Mouse (Mus musculus) left cerebral cortex, adult 8-10 months (tissue): ENCODE measurements at regions not wholly inside any gene's neighbourhood (a gene's known extent, or its start where the extent isn't known, plus 50 kb on each side); places are given as distances from the start of the nearest gene placed in this dataset.

Experiments used
- DNase-seq, 2 experiments: peaks; one replicate each; pipeline ENCODE4 v3.0.0; 2022; ENCODE audit warnings: low spot score in 2 of 2

DNA sequence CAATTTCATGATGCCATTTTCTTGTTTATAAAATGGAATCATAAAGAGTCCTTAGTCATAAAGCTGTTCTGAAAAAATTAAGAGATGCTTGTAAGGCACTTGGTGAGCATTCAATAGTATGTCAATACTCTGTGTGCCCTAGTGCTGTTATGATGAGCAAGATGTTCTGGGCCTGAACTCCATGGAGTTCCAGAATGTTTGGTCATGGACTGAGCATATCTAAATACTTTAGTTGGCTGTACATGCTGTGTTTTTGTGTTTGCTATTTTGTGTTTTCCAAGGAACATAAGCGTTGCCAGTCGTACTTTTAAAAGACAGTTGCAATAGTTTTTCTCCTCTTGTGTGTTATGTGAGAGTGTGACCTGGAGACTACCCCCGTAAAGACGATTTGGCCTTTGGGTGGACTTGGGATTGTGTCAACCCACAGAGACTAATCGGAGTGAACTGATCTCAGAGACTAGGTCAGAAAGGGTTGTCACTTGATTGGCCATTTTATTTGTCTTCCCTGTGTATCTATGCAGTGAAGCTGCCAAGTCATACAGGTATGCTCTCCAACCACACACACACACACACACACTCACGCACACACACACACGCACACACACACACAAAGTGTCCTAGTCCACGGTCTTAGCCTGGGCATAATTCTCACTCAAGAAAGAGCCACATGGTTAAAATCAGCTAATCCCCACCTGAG lies 152.6 kb upstream of the Krr1 start:
- no peak for DNase-seq

DNA sequence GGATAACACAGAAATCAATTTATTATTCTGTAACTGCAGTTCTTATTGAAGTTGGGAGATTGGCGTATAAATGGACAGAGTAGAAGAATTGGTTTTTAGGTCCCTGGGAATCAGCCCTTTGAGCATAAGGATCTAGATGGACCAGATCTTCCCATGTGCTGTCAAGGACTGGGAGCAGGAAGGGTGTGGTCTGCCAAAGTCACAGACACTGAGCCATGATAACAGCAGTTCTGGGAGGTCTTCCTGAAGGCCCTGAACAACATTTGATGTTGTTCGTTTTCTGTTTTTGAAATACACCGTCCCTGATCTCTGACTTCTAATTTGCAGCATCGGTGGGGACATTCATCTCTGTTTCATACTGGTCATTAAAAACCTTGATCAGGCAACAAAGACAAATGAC lies 147.6 kb upstream of the Krr1 start:
- DNase-seq, result no peak

DNA sequence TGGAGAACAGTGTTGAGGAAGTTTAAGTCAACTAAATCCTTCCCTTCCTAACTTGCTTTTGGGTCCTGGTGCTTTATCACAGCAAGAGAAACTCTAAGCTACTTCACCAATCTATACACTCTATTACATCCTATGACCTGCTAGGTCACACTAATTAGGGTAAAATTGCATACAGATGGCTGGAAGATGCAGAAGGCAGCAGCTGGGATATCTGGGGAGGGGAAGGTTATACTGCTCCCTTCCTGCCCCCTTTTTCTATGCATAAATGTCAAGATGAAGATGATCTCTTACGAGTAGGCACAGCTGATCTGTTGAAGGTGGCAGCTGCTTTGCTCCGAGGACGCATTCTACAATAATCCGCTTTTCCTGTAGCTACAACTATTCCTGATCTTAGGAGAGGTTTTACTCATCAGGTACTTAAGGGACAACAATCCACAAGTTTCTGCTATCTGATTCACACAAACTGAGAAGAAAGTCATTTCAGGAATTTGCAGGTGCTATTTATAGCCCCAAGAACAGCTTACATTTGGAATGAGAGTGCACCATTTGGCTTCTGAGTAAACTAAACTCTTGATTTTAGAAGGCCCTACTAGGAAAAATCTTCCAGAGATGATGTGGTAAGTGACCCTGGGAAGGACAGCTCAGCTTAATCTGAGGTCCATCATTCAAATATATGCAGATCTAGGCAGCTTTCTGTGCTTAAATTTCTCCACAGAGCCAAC lies 146.3 kb upstream of the Krr1 start:
- DNase-seq, result no peak

DNA sequence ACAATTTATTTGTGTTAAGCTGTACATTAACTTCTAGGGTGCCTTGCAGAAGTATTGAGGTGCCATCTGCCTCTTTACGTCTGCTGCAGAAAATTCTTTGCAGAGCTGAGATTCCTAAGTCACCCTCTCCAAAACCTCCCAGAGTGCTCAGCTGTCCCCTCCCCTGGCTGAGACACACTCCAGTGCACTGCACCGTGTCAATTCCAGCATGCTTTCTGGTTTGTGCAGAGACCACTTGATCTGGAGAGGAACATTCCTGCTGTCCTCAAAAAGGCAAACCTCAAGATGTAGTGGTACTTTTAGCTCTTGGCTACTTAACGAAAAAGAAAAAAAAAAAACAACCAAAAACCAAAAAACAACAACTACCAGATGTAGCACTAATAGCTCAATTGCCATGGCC lies 145.2 kb upstream of the Krr1 start:
- no peak for DNase-seq

DNA sequence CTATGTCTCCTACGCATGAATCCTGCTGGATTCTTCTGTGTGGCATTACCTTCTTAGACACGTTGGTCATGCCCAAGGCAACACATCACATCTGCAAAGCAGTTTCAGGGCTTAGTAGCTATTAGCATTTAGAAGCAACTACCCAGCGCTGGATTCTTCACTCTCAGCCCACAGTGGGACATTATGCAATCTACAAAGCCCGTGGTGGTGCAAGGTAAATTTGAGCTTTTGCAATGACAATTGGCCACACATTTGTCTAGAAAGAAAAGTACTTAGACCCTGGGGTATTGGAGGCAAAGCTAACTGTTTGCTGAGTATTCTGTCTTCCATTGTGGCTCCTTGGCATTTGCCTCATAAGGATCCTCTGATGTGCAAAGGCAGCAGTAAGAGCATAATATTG lies 144.5 kb upstream of the Krr1 start:
- no peak for DNase-seq

DNA sequence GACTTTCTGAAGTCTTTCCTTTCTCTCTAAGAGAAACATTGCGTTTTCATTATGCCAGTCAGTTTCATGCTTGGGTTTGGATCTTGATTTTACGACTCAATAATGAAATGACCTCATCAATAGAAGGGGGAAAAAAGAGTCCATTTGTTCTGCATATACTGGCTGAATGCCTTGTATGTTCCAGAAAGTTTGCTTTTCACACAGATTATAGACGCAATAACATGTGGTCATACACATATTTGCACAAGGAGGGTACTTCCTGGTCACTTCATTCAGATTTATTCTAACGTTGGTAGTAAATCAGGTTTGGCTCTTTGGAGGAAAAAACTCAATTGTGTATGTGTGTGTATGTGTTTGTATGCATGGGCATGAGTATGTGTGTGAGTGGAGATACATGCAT lies 143.9 kb upstream of the Krr1 start:
- no peak for DNase-seq

DNA sequence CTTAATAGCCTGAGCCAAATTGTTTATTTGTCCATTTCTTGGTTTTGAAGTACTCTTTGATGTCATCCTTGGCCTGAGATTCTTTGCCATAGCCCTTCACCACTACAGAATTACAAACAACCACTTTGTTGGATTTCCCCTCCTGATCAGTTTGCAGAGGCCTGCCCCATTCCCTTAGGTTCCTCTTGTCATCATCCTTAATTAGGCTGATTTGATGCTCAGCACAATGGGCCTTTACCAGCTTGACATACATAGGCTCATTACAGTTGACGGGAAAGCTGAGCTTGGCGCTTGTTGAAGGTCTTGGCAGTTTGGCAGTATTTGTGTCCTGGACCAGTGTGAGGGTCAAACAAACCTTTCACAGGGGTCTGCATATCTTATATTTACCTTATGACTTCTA lies 143.2 kb upstream of the Krr1 start:
- no peak for DNase-seq

DNA sequence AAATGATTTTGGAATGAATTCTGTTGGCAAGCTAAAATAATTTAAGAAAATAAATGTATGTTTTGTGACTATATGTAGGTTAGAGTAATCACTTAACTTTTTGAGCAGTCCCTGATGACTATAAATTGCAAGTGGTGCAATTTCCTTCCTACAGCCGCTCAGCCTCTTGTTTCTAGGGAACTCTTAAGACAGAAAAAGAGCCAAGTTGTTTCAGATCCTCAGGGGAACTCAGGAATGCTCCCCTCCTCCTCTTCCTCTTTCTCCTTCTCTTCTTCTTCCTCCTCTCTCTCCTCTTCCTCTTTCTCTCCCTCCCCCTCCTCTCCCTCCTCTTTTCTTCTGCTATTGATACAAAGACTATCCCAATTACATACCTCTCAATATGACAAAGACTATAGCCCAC lies 141.4 kb upstream of the Krr1 start:
- no peak for DNase-seq

DNA sequence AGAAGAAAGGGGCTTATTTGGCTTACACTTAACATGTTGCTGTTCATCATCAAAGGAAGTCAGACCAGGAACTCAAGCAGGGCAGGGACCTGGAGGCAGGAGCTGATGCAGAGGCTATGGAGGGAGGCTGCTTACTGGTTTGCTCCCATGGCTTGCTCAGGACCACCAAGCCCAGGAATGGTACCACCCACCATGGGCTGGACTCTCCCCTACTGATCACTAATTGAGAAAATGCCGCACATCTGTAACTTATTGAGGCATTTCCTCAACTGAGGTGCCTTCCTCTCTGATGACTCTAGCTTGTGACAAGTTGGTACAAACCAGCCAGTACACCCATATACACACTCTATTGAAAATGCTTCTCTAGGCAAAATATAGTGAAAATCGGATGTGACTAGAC lies 138.9 kb upstream of the Krr1 start:
- no peak for DNase-seq

DNA sequence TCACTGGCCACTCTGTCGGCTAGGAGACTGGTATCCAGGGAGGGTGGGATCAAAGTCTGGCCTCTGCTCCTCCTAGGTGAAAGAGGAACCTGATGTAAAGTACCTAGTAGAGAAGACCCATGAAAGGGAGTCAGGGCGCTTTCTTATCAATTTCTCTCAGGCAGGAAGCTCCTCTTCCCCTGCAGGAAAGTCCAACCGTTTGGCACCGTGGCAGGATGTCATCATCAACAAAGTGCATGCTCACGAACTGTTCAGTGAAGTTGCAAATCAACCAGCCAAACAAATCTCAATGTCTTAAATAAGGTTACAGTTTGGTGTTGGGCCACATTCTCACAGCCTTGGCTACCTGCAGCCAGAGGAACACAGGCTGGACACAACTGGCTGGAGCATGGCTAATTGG lies 138.2 kb upstream of the Krr1 start:
- DNase-seq, result no peak

DNA sequence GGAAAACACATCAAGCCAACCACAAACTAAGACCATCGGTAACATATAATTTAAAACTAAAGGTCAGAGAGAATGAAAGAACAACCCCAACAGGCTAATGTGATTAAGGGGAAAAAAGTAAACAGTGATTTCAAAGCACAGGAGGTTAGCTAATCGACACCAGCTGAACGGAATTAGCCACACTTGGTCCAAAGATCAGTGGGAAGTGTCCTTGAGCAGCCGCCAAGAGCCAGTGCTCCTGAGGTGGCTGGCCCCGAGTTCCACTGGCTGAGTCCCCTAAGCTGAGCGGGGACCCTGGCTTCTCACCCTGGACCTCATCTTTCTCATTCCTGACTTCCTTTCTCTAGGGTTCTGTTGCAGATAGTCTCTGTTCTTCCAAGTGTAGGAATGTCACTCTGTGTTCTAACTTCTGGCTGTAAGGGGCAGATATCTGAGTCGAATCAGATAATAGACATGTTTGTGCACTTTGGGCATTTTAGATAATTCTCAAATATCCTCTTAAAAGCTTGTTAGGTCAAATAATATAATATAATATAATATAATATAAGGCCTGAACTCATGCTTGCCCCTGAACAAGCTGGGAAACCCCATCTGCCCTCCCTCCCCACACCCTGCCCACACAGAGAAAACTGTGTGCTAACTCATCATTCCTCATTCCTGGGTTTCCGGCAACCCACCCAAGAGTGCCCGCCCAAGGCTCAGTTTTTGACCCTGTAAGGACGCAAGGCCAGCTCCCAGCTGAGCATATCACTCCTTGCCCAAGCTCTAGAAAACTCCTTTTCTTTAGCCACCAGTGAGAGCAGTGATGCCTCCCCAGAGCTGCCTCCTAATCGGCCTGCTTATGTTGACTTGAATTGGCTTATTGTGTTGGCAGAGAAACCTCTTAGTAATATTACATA lies 137.3 kb upstream of the Krr1 start:
- DNase-seq, result no peak

DNA sequence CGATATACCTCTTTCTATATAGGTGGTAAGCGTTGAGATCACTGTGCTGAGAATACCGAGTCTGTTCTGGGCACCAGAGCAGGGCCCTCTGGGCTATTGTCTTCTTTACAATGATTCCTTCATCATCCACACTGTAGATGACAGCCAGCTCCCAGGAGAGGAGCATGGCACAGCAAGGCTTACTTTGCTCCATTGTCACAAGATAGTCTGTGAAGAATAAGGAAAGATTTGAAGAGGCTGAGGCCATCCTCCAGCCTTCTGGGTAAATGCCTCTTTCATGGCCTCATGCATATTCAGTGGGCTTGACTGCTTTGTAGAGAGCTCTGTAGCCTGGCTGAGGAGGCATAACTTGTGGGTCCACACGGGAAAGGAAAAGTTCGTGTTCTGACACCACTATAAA lies 136.3 kb upstream of the Krr1 start:
- no peak for DNase-seq

DNA sequence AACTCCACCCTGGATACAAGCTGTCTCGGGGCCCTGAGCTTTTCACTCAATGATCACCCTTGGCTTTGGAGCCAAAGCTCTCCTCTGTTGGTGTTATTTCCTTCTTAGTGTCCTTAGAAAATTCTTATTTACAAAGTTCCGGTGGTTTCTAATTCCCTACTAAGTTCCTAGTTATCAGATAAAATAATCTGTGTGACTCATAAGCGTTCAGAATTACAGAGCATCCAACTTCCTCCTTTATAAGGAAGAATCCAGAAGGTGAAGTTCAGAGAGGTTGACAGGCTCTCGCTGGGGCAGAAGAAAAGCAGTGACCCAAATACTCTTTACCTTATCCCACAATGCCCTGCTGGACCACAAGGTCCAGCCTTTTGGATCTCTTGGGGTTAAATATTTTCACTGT lies 135.7 kb upstream of the Krr1 start:
- DNase-seq, result no peak

DNA sequence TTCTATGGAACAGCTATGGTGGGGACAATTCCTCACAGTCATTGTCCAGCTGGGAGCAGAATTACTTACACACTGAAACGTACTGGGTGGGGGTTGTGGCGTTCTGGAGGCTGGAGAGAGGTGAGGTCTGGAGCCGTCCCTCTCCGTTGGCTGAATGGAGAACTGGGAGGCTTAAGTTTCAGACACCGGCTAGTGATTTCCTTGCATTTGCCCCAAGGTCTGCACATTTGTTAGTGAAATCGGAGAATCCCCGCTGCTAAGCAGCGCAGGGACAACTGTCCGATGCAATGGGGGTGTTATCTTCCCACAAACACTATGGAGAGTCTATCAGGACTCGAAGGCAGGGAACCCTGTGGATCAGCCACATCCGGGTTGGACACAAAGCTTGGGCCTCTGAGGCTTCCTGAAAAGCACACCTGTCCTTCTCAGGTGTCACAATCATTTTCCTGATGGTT lies 130.1 kb upstream of the Krr1 start:
- DNase-seq, result no peak

DNA sequence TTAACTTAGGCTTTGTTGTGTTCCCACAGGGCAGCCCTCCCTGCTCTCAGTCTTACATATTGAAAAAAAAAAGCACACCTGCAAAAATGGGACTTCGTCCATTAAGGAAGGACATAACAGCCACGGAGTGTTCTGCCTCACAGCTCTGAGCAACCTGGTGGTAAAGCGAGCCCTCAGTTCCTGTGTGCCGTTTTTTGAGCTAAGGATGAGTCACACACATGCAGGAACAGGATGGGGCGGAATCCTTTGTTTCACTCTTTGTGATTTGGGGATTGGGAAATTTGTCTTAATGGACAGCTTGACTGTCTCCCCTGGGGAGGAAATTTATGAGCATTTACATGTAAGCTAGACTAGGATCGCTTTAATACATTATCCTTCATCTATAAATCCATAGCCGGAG lies 129.6 kb upstream of the Krr1 start:
- DNase-seq, result no peak

DNA sequence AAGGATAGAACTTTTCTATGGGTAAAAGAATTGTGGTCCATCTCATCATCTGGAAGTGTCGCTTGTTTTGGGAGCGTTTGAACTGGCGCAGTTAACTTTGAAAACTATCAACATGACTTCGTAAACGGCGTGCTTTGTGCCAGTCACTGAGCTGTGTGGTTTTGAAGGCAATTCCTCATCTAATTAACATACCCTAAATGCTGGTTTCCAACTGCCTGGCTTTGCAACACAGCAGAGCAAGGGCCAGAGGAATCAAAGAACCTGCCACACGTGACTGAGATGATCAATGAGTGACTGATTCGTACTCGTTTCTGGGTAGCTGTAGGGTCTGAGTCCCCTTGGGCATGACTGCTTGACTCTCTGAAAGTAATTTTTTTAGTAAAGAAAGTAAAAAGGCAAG lies 129.2 kb upstream of the Krr1 start:
- DNase-seq, result no peak

DNA sequence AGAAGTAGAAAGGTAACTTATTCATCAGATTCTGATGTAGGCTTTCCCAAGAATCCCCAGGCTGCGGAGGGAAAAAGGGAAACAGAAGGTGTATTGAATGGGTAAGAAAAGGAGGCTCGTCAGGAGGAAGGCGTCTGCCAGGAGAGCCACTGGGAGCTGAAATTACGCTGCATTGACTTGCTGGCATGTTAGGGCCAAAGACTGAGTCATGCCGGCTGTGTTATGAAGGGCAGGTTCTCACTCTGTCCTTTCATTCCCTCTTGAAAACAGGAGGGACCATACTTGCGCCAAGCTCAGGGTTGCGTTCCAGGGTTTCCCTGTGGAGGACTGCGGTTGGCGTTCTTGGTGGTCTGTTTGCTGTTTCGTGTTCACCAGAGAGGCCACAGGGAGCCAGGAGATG lies 128.3 kb upstream of the Krr1 start:
- no peak for DNase-seq

DNA sequence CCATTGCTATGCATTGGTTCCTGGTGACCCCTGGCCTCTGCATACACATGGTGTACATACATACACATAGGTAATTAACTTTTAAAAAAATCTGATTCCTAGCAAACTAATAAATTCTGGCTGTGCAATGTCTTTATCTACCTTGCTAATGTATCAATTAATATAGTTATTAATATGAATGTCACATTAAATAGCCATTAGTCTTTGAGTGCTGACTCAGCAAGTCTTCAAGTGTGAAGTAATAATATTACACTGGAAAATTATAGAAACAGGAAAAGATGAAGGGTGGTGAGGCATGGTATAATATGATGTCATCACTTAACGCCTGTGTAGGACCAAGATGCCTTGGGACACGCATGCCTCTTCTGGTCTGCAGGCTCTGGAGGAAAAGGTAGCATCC lies 126.5 kb upstream of the Krr1 start:
- DNase-seq, result no peak

DNA sequence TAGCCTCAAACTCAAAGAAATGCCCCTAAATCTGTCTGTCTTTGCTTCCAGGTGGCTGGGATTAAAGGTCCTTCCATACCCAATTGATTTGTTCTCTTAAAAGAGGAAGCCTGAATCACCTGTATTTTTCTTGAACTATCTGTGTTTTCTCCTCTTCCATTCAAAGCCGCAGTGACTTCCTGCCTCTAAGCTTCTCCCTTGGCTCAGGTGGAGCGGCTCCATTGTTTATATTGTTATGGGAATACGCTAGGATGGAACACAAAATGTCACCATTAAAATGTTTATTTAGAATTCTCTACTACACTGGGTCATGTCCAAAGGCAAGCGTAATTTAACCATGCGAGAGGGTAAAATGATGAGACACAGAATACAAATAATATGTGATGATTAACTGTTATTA lies 118.2 kb upstream of the Krr1 start:
- DNase-seq, result no peak

DNA sequence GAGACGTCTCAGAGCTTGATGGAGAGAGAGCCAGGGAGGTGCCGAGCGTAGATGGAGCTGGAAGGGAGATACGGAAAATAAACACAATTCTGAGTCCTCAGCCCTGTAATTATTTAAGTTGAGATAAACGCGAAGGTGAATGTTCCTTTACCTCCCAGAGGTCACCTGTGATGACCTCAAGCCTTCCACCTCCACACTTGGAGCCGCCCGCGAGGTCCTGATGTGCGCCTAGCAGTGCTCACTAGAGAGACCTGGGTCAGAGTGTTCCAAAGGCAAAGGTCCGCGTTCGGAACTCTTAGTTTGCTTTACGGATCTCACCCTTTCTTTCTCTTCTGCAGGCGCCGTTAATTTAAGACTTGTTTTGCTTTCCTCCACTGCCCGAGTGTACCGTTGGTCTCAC lies 117.0 kb upstream of the Krr1 start:
- no peak for DNase-seq

DNA sequence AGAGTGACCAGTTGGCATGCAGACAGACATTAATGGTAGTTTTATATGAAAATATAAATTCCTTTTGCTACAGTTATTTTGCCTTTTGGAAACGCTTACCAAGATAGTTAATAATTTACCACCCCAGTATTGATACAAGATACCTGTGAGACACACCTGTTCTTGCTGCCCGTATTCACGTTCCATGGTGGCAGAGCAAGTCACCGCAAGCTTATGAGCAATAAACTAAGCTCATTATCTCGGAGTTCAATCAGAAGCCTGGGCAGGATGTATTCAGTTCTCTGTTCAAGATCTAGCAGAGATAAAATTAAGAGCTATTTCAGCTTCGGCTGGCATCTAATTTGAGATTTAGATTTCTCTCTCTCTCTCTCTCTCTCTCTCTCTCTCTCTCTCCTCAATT lies 114.1 kb upstream of the Krr1 start:
- DNase-seq, result no peak

DNA sequence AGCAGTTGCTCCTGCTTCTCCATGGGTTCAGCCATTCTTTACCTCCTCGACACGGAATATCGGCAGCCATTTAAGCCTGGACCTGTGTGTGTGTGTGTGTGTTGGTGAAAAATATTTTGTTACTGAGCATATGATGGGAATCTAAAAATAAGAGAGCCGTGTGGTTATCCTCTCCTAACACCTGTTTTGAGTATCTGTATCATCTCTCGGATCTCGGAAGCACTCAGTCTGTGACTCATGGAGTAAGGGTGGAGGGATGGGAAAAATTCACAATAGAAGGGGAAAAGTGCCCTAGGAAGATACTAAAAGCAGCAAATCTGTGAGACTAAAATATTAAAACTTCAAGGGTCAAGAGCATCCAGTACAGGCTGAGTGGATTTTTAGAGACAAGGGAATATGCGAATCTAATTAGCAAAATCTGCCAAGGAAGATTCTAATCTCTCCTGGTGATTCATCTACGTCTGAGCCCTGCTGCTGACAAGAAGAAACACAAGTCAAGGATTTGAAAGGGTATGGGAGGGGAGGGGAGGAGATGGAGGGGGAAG lies 107.1 kb upstream of the Krr1 start:
- DNase-seq, result no peak
